Mouse (Mus musculus) bone marrow macrophage, adult 2 months (primary cell): ENCODE measurements around the gene Cd55.

Experiments
- CTCF ChIP-seq: IDR thresholded peaks from 2 replicates; pipeline ENCODE4 v1.5.1; 2012; ENCODE audit warnings: low read depth, mild to moderate bottlenecking, low read length, moderate library complexity
- POLR2A ChIP-seq: IDR thresholded peaks from 2 replicates; pipeline ENCODE4 v1.6.1; 2012; ENCODE audit warnings: mild to moderate bottlenecking, low read depth, low read length, borderline replicate concordance

DNA sequence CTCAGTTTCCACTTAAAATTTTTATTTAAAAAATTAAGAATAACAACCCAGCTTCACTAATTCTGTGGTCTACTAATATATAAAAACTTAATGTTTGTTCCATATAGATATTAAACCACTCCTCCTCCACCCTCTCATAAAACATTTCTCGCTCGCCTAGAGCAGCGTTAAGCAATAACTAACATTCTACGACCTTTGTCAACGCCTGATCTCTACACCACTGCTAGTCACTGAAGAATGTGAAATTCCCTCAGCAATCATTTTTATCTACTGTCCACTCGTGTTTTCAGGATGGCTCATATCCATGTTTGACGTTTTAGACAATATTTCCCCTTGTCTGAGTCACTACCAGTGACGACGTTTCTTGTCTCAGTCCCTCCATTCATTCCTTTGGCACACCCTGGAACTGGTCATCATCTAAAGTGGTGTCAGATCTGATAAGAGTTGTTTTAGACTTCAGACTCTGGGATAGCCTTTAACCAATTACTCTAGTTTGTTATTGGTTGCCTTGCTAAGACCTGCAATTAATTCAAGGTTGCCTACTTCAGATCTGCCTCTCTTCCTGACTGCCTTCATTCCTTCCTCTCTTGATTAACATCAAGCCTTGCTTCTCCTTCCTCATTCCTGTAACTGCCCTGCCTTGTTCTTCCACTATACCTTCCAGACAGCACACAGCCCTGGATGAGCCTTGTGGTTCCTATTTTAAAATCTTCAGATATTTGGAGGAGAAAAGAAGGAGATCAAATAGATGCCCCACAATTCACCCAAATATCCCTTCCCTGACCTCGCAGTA, 23.5 kb upstream of the Cd55 start:
- TF ChIP-seq POLR2A (no peak), CTCF (no peak)
